Mouse (Mus musculus) megakaryocyte, embryonic 14.5 days (primary cell): Measurements from ENCODE around the gene Eef1a1. TPM values are rescaled to one million over a fixed set of nuclear protein-coding genes. Genes with fewer than 3 reads are reported as not detected.

ENCODE experiments used
- H3K27me3 ChIP-seq: replicated peaks from 2 replicates; pipeline ENCODE3; 2012; ENCODE audit warnings: inconsistent platforms
- H3K36me3 ChIP-seq: replicated peaks from 2 replicates; pipeline ENCODE3; 2012; ENCODE audit warnings: low read length, inconsistent platforms, mixed read lengths
- H3K4me1 ChIP-seq: 2 replicates; pipeline ENCODE4 v1.6.1; 2012; ENCODE audit warnings: inconsistent platforms
- H3K4me3 ChIP-seq: replicated peaks from 2 replicates; pipeline ENCODE3; 2012; ENCODE audit warnings: moderate library complexity, mild to moderate bottlenecking, inconsistent platforms
- H3K9me3 ChIP-seq: 2 replicates; pipeline ENCODE4 v1.6.1; 2012; ENCODE audit warnings: inconsistent platforms
- FLI1 ChIP-seq: IDR thresholded peaks from 2 replicates; pipeline ENCODE4 v1.6.1; 2012; ENCODE audit warnings: low read length, inconsistent platforms, mixed read lengths
- GATA1 ChIP-seq: IDR thresholded peaks from 3 replicates; pipeline ENCODE4 v1.6.1; 2012; ENCODE audit warnings: mixed read lengths, low read length, inconsistent platforms, borderline replicate concordance
- polyA plus RNA-seq: library from polyadenylated mRNA; stranded (reverse); fragments of >175 nt; gene quantifications from 2 replicates; pipeline ENCODE4 v1.2.3, GENCODE M21; 2012; ENCODE audit warnings: low replicate concordance; ENCODE audit not compliant: insufficient read depth

The Eef1a1 gene
- polyA plus RNA-seq, 1 experiment: 597 TPM

- Histone ChIP-seq H3K4me1 (peaks cover 20% of the 10 kb centered on the region), H3K27me3 (peaks cover 20% of the 10 kb centered on the region), H3K4me3 (peak overlapping the region; percentile 40), H3K9me3 (peaks cover 4% of the 10 kb centered on the region), H3K36me3 (no peaks in the 10 kb centered on the region)
- no peak for TF ChIP-seq GATA1
Measured at GRCm38 (mm10) chr9:78508106-78508786, 19.3 kb upstream of the Eef1a1 start.

DNA sequence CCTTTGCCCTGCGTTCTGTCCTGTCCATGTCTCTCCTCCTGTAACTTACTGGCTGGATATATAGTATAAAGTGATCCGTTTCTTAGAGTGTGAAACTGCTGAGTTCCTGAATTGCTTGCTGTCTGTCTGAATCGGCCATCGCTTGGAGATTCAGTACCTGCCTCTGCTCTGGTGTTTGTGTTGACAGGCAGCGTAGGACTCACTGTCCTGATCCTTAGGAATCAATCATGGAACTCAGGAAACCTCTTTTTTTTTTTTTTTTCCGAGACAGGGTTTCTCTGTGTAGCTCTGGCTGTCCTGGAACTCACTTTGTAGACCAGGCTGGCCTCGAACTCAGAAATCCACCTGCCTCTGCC, 17.7 kb upstream of the Eef1a1 start:
- Histone ChIP-seq H3K27me3 (peaks cover 22% of the 10 kb centered on the region), H3K4me1 (peaks cover 24% of the 10 kb centered on the region), H3K9me3 (peaks cover 3% of the 10 kb centered on the region), H3K4me3 (peak overlapping the region; percentile 47), H3K36me3 (no peaks in the 10 kb centered on the region)
- TF ChIP-seq GATA1 (no peak), FLI1 (no peak)

DNA sequence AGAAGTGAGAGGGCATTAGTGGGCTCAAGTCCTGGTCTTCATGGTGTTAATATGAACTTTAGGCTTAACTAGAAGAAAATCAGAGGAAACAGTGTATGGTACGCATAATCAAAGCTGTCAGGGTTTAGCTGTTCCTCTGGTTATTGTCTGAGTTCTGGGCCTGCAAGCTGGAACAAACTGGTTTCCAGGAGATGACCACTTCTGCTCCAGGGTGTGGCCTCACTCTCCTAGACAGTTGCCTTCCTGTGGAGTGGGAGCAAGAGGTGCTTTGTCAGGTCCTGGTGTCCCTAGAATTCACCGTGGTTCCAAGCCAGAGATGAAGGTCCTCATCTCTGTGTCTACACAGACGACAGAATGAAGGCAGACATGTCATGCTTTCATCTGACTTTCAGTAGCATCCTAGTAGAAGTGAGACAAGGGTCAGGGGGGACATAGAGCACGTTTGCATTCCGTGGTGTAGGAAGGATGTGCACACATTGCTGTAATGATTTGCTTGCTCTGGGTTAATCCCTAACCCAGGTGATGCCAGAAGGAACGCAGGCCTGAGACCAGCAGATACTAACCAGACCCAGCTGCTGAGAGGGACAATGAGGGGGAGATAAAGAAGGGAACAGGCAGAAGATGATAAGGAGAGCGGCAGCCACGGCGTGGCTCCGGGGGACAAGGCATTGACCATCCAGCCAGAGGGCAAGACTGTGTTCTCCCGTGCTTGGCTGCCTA, 17.2 kb upstream of the Eef1a1 start:
- Histone ChIP-seq H3K4me3 (peak overlapping the region; percentile 47), H3K9me3 (no peaks in the 10 kb centered on the region), H3K27me3 (peaks cover 23% of the 10 kb centered on the region), H3K36me3 (no peaks in the 10 kb centered on the region), H3K4me1 (peaks cover 24% of the 10 kb centered on the region)
- TF ChIP-seq FLI1 (no peak), GATA1 (no peak)

DNA sequence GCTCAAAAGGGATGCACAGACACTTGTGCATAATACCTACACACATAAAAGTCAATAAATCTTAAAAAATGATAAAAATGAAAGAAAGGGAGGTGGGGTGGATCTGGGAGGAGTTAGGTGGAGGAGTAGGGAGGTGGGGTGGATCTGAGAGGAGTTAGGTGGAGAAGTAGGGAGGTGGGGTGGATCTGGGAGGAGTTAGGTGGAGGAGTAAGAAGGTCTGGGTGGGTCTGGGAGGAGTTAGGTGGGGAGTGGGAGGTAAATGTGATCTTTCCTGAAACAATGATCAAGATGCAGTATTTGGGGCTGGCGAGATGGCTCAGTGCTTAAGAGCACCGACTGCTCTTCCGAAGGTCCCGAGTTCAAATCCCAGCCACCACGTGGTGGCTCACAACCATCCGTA, 16.3 kb upstream of the Eef1a1 start:
- peaks cover 24% of the 10 kb centered on the region for H3K27me3 ChIP-seq
- TF ChIP-seq FLI1 (no peak), GATA1 (no peak)
- no peak overlapping the region for H3K4me3 ChIP-seq
- H3K9me3 ChIP-seq: no peaks in the 10 kb centered on the region
- peaks cover 24% of the 10 kb centered on the region for H3K4me1 ChIP-seq
- no peaks in the 10 kb centered on the region for H3K36me3 ChIP-seq

- H3K9me3 ChIP-seq: no peaks in the 10 kb centered on the region
- no peak overlapping the region for H3K4me3 ChIP-seq
- TF ChIP-seq GATA1 (no peak), FLI1 (no peak)
- peaks cover 24% of the 10 kb centered on the region for H3K4me1 ChIP-seq
- peaks cover 24% of the 10 kb centered on the region for H3K27me3 ChIP-seq
- H3K36me3 ChIP-seq: no peaks in the 10 kb centered on the region
Measured at GRCm38 (mm10) chr9:78504679-78505078, 15.7 kb upstream of the Eef1a1 start.

DNA sequence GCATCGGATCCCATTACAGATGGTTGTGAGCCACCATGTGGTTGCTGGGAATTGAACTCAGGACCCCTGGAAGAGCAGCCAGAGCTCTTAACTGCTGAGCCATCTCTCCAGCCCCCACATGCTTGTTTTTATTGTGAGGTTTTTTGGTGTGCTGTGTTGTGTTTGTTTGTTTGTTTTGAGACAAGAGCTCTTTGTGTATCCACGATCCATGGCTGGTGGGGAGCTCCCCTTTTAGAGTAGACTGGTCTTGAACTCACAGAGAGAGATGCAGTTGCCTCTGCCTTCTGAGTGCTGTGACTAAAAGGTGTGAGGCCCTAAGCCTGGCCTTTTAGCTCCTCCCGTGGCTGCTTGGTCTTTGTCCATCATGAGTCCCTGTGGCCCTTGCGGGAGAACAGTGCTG, 15.2 kb upstream of the Eef1a1 start:
- Histone ChIP-seq H3K9me3 (no peaks in the 10 kb centered on the region), H3K4me1 (peaks cover 24% of the 10 kb centered on the region), H3K36me3 (no peaks in the 10 kb centered on the region), H3K4me3 (no peak overlapping the region), H3K27me3 (peaks cover 24% of the 10 kb centered on the region)
- TF ChIP-seq GATA1 (no peak), FLI1 (no peak)

- no peaks in the 10 kb centered on the region for H3K9me3 ChIP-seq
- no peak for TF ChIP-seq FLI1
- no peak overlapping the region for H3K4me3 ChIP-seq
- H3K36me3 ChIP-seq: no peaks in the 10 kb centered on the region
- peaks cover 24% of the 10 kb centered on the region for H3K4me1 ChIP-seq
- H3K27me3 ChIP-seq: peaks cover 24% of the 10 kb centered on the region
Measured at GRCm38 (mm10) chr9:78503223-78504079, 14.5 kb upstream of the Eef1a1 start.

DNA sequence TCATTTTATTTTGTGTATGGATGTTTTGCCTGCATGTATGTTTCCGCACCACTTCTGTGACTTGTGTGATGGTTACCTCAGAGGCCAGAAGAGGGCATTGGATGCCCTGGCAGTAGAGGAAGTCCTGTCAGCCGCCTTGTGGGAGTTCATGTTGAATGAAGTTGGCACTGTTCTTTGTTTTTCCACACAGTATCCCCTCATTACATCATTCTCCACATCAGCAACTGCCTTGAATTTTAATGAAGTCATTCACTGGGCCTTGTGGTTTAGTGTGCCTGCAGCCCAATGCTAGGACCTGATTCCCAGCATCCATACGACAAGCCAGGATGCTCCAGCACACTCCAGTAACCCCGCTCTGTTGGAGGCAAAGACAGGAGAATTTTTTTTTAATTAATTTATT, 12.3 kb upstream of the Eef1a1 start:
- H3K9me3 ChIP-seq: no peaks in the 10 kb centered on the region
- H3K4me1 ChIP-seq: peaks cover 18% of the 10 kb centered on the region
- H3K36me3 ChIP-seq: no peaks in the 10 kb centered on the region
- H3K27me3 ChIP-seq: peaks cover 18% of the 10 kb centered on the region
- no peak for TF ChIP-seq GATA1
- no peak for TF ChIP-seq FLI1
- H3K4me3 ChIP-seq: no peak overlapping the region

GRCm38 (mm10) chr9:78500386-78500785, 11.4 kb upstream of the Eef1a1 start:
- Histone ChIP-seq H3K4me3 (no peak overlapping the region), H3K27me3 (peaks cover 15% of the 10 kb centered on the region), H3K36me3 (no peaks in the 10 kb centered on the region), H3K4me1 (peaks cover 12% of the 10 kb centered on the region), H3K9me3 (no peaks in the 10 kb centered on the region)
- TF ChIP-seq GATA1 (no peak), FLI1 (no peak)

GRCm38 (mm10) chr9:78493171-78493570, 4.2 kb upstream of the Eef1a1 start:
- Histone ChIP-seq H3K9me3 (no peaks in the 10 kb centered on the region), H3K4me1 (peaks cover 20% of the 10 kb centered on the region), H3K27me3 (peaks cover 6% of the 10 kb centered on the region), H3K36me3 (no peaks in the 10 kb centered on the region), H3K4me3 (no peak overlapping the region)
- TF ChIP-seq GATA1: no peak
